Mouse (Mus musculus): ENCODE measurements around the gene Spdef. TPM values are rescaled to one million over a fixed set of nuclear protein-coding genes. Genes with fewer than 3 reads are reported as not detected.

Gene Spdef
- polyA plus RNA-seq, 1 experiment = 4.8 TPM

- no peak overlapping the region for H3K4me3 ChIP-seq (ENCODE audit: control insufficient read depth, low read depth, low read length)
- TF ChIP-seq CTCF (IDR thresholded peaks at IDR 0.05; ENCODE audit: control insufficient read depth, insufficient read depth, insufficient replicate concordance, low read depth, low read length) (no peak), POLR2A (IDR thresholded peaks at IDR 0.05; ENCODE audit: control insufficient read depth, low read depth, low read length) (no peak)
- no peaks in the 10 kb centered on the region for H3K36me3 ChIP-seq (ENCODE audit: control insufficient read depth, insufficient read depth, low read length)
- no peaks in the 10 kb centered on the region for H3K27me3 ChIP-seq (ENCODE audit: control insufficient read depth, insufficient read depth, low read length)
- no peak overlapping the region for H3K27ac ChIP-seq (ENCODE audit: control insufficient read depth, insufficient read depth, low read depth, low read length)
- H3K4me1 ChIP-seq (ENCODE audit: control insufficient read depth, insufficient read depth, low read length) = no peaks in the 10 kb centered on the region
Observed at GRCm38 (mm10) chr17:27678924-27679813, 49.6 kb downstream of the Spdef start.

- H3K27me3 ChIP-seq (ENCODE audit: control insufficient read depth, insufficient read depth, low read length) = no peaks in the 10 kb centered on the region
- no peak for TF ChIP-seq CTCF (IDR thresholded peaks at IDR 0.05; ENCODE audit: control insufficient read depth, insufficient read depth, insufficient replicate concordance, low read depth, low read length)
- TF ChIP-seq POLR2A (IDR thresholded peaks at IDR 0.05; ENCODE audit: control insufficient read depth, low read depth, low read length) = no peak
- H3K27ac ChIP-seq (ENCODE audit: control insufficient read depth, insufficient read depth, low read depth, low read length) = no peak overlapping the region
- no peaks in the 10 kb centered on the region for H3K4me1 ChIP-seq (ENCODE audit: control insufficient read depth, insufficient read depth, low read length)
- no peak overlapping the region for H3K4me3 ChIP-seq (ENCODE audit: control insufficient read depth, low read depth, low read length)
- no peaks in the 10 kb centered on the region for H3K36me3 ChIP-seq (ENCODE audit: control insufficient read depth, insufficient read depth, low read length)
Observed at GRCm38 (mm10) chr17:27677756-27678155, 51.0 kb downstream of the Spdef start.

GRCm38 (mm10) chr17:27676270-27676669 is 52.5 kb downstream of the Spdef start:
- TF ChIP-seq CTCF (IDR thresholded peaks at IDR 0.05; ENCODE audit: control insufficient read depth, insufficient read depth, insufficient replicate concordance, low read depth, low read length) = no peak
- no peak for TF ChIP-seq POLR2A (IDR thresholded peaks at IDR 0.05; ENCODE audit: control insufficient read depth, low read depth, low read length)
- Histone ChIP-seq H3K4me3 (ENCODE audit: control insufficient read depth, low read depth, low read length) (no peak overlapping the region), H3K27me3 (ENCODE audit: control insufficient read depth, insufficient read depth, low read length) (no peaks in the 10 kb centered on the region), H3K27ac (ENCODE audit: control insufficient read depth, insufficient read depth, low read depth, low read length) (no peak overlapping the region), H3K4me1 (ENCODE audit: control insufficient read depth, insufficient read depth, low read length) (no peaks in the 10 kb centered on the region), H3K36me3 (ENCODE audit: control insufficient read depth, insufficient read depth, low read length) (no peaks in the 10 kb centered on the region)

- no peaks in the 10 kb centered on the region for H3K36me3 ChIP-seq (ENCODE audit: control insufficient read depth, insufficient read depth, low read length)
- no peaks in the 10 kb centered on the region for H3K4me1 ChIP-seq (ENCODE audit: control insufficient read depth, insufficient read depth, low read length)
- TF ChIP-seq CTCF (IDR thresholded peaks at IDR 0.05; ENCODE audit: control insufficient read depth, insufficient read depth, insufficient replicate concordance, low read depth, low read length) = no peak
- no peak overlapping the region for H3K4me3 ChIP-seq (ENCODE audit: control insufficient read depth, low read depth, low read length)
- H3K27me3 ChIP-seq (ENCODE audit: control insufficient read depth, insufficient read depth, low read length) = no peaks in the 10 kb centered on the region
- H3K27ac ChIP-seq (ENCODE audit: control insufficient read depth, insufficient read depth, low read depth, low read length) = no peak overlapping the region
Observed at GRCm38 (mm10) chr17:27675453-27675852, 53.3 kb downstream of the Spdef start.

GRCm38 (mm10) chr17:27673945-27674344 is 54.8 kb downstream of the Spdef start:
- no peaks in the 10 kb centered on the region for H3K27me3 ChIP-seq (ENCODE audit: control insufficient read depth, insufficient read depth, low read length)
- TF ChIP-seq POLR2A (IDR thresholded peaks at IDR 0.05; ENCODE audit: control insufficient read depth, low read depth, low read length) (no peak), CTCF (IDR thresholded peaks at IDR 0.05; ENCODE audit: control insufficient read depth, insufficient read depth, insufficient replicate concordance, low read depth, low read length) (no peak)
- no peak overlapping the region for H3K4me3 ChIP-seq (ENCODE audit: control insufficient read depth, low read depth, low read length)
- no peaks in the 10 kb centered on the region for H3K4me1 ChIP-seq (ENCODE audit: control insufficient read depth, insufficient read depth, low read length)
- no peaks in the 10 kb centered on the region for H3K36me3 ChIP-seq (ENCODE audit: control insufficient read depth, insufficient read depth, low read length)
- no peak overlapping the region for H3K27ac ChIP-seq (ENCODE audit: control insufficient read depth, insufficient read depth, low read depth, low read length)

GRCm38 (mm10) chr17:27671720-27672119 is 57.0 kb downstream of the Spdef start:
- H3K27ac ChIP-seq (ENCODE audit: control insufficient read depth, insufficient read depth, low read depth, low read length) = no peak overlapping the region
- TF ChIP-seq CTCF (IDR thresholded peaks at IDR 0.05; ENCODE audit: control insufficient read depth, insufficient read depth, insufficient replicate concordance, low read depth, low read length) (peak; percentile 56; the same call in 1 of the 2 replicates), POLR2A (IDR thresholded peaks at IDR 0.05; ENCODE audit: control insufficient read depth, low read depth, low read length) (no peak)
- H3K36me3 ChIP-seq (ENCODE audit: control insufficient read depth, insufficient read depth, low read length) = no peaks in the 10 kb centered on the region
- no peaks in the 10 kb centered on the region for H3K27me3 ChIP-seq (ENCODE audit: control insufficient read depth, insufficient read depth, low read length)
- H3K4me1 ChIP-seq (ENCODE audit: control insufficient read depth, insufficient read depth, low read length) = no peaks in the 10 kb centered on the region
- peak overlapping the region; percentile 8 for H3K4me3 ChIP-seq (ENCODE audit: control insufficient read depth, low read depth, low read length)

Other genes with a start within 250 kb of the Spdef start
- gene Grm4, start 207.6 kb downstream of the Spdef start, polyA plus RNA-seq (2012; rRNA removed) = 0.70 and 0.81 TPM in 2 replicates
- 64.3 and 68.4 TPM in 2 replicates for gene Hmga1, start 172.5 kb downstream of the Spdef start, polyA plus RNA-seq (2012; rRNA removed)
- gene AI413582, start 163.2 kb downstream of the Spdef start, polyA plus RNA-seq (2012; rRNA removed) = 20.7 and 24.5 TPM in 2 replicates
- 59.8 and 68.1 TPM in 2 replicates for gene Nudt3, start 105.5 kb downstream of the Spdef start, polyA plus RNA-seq (2012; rRNA removed)
- not detected in 2 replicates for gene RPS10-NUDT3, start 93.7 kb downstream of the Spdef start, polyA plus RNA-seq (2012; rRNA removed)
- gene Rps10, start 92.3 kb downstream of the Spdef start, polyA plus RNA-seq (2012; rRNA removed) = 262 and 331 TPM in 2 replicates
- 9.6 and 10.4 TPM in 2 replicates for gene Pacsin1, start 73.4 kb downstream of the Spdef start, polyA plus RNA-seq (2012; rRNA removed)
- gene D17Wsu92e, start 91.7 kb upstream of the Spdef start, polyA plus RNA-seq (2012; rRNA removed) = 109 and 111 TPM in 2 replicates
- gene Snrpc, start 109.2 kb upstream of the Spdef start, polyA plus RNA-seq (2012; rRNA removed) = 173 and 198 TPM in 2 replicates
- gene Uhrf1bp1, start 127.5 kb upstream of the Spdef start, polyA plus RNA-seq (2012; rRNA removed) = 16.7 and 17.0 TPM in 2 replicates
- gene Anks1, start 180.4 kb upstream of the Spdef start, polyA plus RNA-seq (2012; rRNA removed) = 16.1 and 18.2 TPM in 2 replicates
- gene Taf11, start 180.9 kb upstream of the Spdef start, polyA plus RNA-seq (2012; rRNA removed) = 30.4 and 32.6 TPM in 2 replicates